Mouse (Mus musculus) embryonic fibroblast, embryonic 13.5 days (primary cell): ENCODE measurements around the gene Ttyh3.

Source experiments
- CTCF ChIP-seq: IDR thresholded peaks from 2 replicates; pipeline ENCODE4 v1.5.1; 2011; ENCODE audit warnings: mild to moderate bottlenecking, control low read depth, low read length, moderate library complexity, borderline replicate concordance; ENCODE audit not compliant: insufficient read depth
- POLR2A ChIP-seq: IDR thresholded peaks from 2 replicates; pipeline ENCODE4 v1.6.1; 2011; ENCODE audit warnings: low read depth, mild to moderate bottlenecking, control low read depth, low read length, moderate library complexity

DNA sequence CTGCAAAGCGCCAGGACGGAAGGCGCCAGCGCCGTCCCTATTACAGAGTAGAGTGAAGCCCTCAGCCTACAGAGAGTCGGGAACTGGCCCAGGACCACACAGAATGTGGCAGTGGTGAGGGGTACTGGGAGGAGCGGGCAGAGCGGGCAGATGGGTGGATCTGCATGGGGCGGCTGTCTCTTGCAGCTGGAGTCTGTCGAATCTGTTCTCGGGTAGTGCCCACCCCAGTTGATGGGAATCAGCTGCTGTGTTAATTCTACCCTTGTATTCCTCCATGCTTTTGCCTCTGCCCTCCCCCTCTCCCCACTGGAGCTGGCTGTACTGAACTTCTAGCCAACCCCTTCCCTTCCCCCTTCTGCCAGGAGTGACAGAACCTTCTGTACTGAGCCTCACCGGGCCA lies 47.1 kb downstream of the Ttyh3 start:
- no peak for TF ChIP-seq CTCF
- no peak for TF ChIP-seq POLR2A
